Mouse (Mus musculus): ENCODE data around the gene Agap1.

DNA sequence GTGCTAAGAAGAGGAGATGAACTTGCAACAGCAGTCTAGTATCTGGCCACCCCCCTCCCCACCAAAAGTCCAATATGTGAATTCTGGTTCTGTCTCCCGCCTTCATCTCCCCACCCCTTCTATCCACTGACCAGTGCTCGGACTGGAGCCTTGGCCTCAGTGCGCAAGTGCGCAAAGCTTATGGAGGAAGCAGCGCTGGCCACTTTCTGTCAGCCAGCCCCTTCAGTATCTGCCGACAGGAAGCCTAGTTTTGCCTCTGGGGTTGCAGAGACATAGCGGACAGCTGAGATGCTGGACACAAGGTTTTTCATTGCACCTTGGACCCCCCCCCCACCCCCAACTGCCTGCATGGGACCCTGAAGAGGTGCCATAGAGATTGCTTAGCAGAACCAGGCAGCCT lies 467.7 kb downstream of the Agap1 start:
- TF ChIP-seq CTCF (conservative IDR thresholded peaks at IDR 0.05; ENCODE audit: insufficient read depth, insufficient read length, low read depth, low read length): no peak
- TF ChIP-seq POLR2A (IDR thresholded peaks at IDR 0.05; ENCODE audit: low read depth, low read length): no peak

All from kidney, adult 2 months (tissue).